ENCODE assay signal across 24 mouse cellular contexts in the genomic region with DNA sequence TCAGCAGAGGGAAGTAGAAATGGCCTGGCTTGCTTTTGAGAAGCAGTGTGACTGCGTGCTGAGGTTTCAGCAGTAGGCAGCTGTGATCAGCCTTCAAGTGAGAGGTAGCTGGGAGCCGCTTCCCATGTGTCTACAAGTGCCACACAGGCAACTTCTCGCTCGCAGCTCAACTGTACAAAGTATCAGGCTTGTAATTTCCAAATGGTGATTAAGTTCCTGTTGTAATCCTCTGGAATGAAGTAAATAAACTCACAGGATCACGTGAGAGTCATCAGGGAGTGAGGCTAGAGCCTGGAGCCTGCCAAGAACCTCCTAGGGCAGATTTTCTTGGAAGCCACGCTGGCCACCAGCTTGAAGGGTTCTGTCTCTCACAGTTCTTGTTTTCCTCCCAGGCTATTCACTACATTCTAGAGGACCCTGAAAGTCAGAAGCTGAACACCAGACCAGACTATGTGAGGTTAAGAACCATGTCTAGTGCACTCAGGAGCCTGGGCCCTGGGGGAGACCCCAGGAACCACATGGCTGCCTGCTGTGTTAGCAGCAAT. TPM values are rescaled to one million over a fixed set of nuclear protein-coding genes. Genes with fewer than 3 reads are reported as not detected.
DNase-seq lines count a peak whose midpoint lies in the region; TF ChIP-seq lines count a peak whose summit lies in the region.
"Not testable (repeated sequence)": the region's sequence is repeated elsewhere in the genome, so short reads cannot be mapped to it uniquely, and the experiment has no call there.
"Had no signal": no experiment of that assay in that cellular context is flagged by ENCODE, and none has a peak within 500 bp of the region (broad histone marks: within the 10 kb centered on the region; RNA-seq: fewer than 3 reads in every experiment).

No protein-coding gene starts in this region.

- DNase-seq in 3134 (ENCODE audit: extremely low read depth, insufficient read length, low spot score), result peak; percentile 12
- peak; percentile 5 for DNase-seq in adrenal gland, adult 2 months
- DNase-seq in gastrocnemius, postnatal 10 days, result peak; percentile 3
- peak; percentile 18 to 28 for DNase-seq in heart, adult 2 months
- DNase-seq in heart, postnatal 10 days, result peak; percentile 9 to 10
- DNase-seq in kidney, adult 8-10 months, result peak; percentile 23 to 25
- DNase-seq in lung, adult 2 months, result peak; percentile 19
- DNase-seq in lung, postnatal 10 days, result peak; percentile 8

- not testable (repeated sequence) for H3K4me3 ChIP-seq in heart, adult 2 months; lung, adult 2 months (replicated peaks; ENCODE audit: extremely low read depth, low read depth, low read length)

- not testable (repeated sequence) for H3K9ac ChIP-seq in heart, adult 2 months (ENCODE audit: low read depth, low read length)

- intact Hi-C loops in heart, adult 2 months (cut with DNase I); heart, postnatal 10 days (cut with DNase I): not testable (repeated sequence)

- not testable (repeated sequence) for H3K4me1 ChIP-seq in heart, adult 2 months (ENCODE audit: control insufficient read depth, insufficient read depth, low read length); lung, adult 2 months (ENCODE audit: control insufficient read depth, insufficient read depth, low read length)

- TF ChIP-seq EP300 in heart, adult 2 months (IDR thresholded peaks at IDR 0.05; ENCODE audit: insufficient read depth, low read depth, low read length), result not testable (repeated sequence)

- TF ChIP-seq CTCF in heart, adult 2 months (IDR thresholded peaks at IDR 0.05); lung, adult 2 months (IDR thresholded peaks at IDR 0.05; ENCODE audit: insufficient read depth, low read length): not testable (repeated sequence)

- not testable (repeated sequence) for H3K27ac ChIP-seq in heart, adult 2 months

- not testable (repeated sequence) for H3K36me3 ChIP-seq in heart, adult 2 months (ENCODE audit: control insufficient read depth, insufficient read depth, low read length)

- not testable (repeated sequence) for H3K27me3 ChIP-seq in heart, adult 2 months (ENCODE audit: control insufficient read depth, insufficient read depth, low read length)

- 17% methylated on average over 3 of the region's 6 CpGs for WGBS in heart, adult 2 months
- WGBS in lung, adult 2 months, result 28% methylated on average over 4 of the region's 6 CpGs

- TF ChIP-seq POLR2A in heart, adult 2 months (IDR thresholded peaks at IDR 0.05; ENCODE audit: insufficient read depth, low read depth, low read length); lung, adult 2 months (IDR thresholded peaks at IDR 0.05; ENCODE audit: borderline replicate concordance, extremely low read depth, low read depth, low read length): not testable (repeated sequence)

- not testable (repeated sequence) for H3K79me2 ChIP-seq in heart, adult 2 months (replicated peaks; ENCODE audit: control insufficient read depth, insufficient read depth, low read length)

RNA-seq across cellular contexts. Expression of a gene that starts 9.8 kb away (rescaled TPM):
- total RNA-seq in adrenal gland, adult 2 months (2021), result under 1 TPM in 1 of 2 experiments, not detected in 1; 0.66 TPM
- polyA plus RNA-seq in adrenal gland, adult 2 months (2012; rRNA removed), result 0.21 and 0.56 TPM in 2 replicates
- total RNA-seq in gastrocnemius, postnatal 10 days (2021), result under 1 TPM; 0.25 to 0.26 TPM
- total RNA-seq in heart, adult 2 months (2021), result not detected
- 0.64 and 2.7 TPM in 2 replicates for polyA plus RNA-seq in heart, adult 2 months (2012; rRNA removed)
- total RNA-seq in heart, postnatal 10 days (2021), result under 1 TPM in 1 of 2 experiments, not detected in 1; 0.36 TPM
- 3.6 and 5.2 TPM in 2 replicates for polyA plus RNA-seq in lung, adult 2 months (2012; rRNA removed)
- total RNA-seq: adrenal gland, postnatal 10 days; common myeloid progenitor, adult 5-6 weeks; MEL had no signal
- polyA plus RNA-seq: brain, embryonic 14.5 days; C2C12; embryonic facial prominence, embryonic 11.5 days; embryonic facial prominence, embryonic 15.5 days; erythroblast, embryonic 14.5 days; heart, embryonic 14.5 days; intestine, embryonic 15.5 days had no signal

RNA-seq across cellular contexts. Expression of a gene that starts 42.8 kb away (rescaled TPM):
- 1 to 10 TPM; 2.6 to 5.0 TPM for total RNA-seq in adrenal gland, adult 2 months (2021)
- polyA plus RNA-seq in adrenal gland, adult 2 months (2012; rRNA removed), result 1.6 and 1.7 TPM in 2 replicates
- under 1 TPM; 0.25 to 0.38 TPM for total RNA-seq in gastrocnemius, postnatal 10 days (2021)
- total RNA-seq in heart, adult 2 months (2021), result under 1 TPM in 1 of 2 experiments, not detected in 1; 0.13 TPM
- 0.47 and 0.62 TPM in 2 replicates for polyA plus RNA-seq in heart, adult 2 months (2012; rRNA removed)
- under 1 TPM in 1 of 2 experiments, not detected in 1; 0.22 TPM for total RNA-seq in heart, postnatal 10 days (2021)
- polyA plus RNA-seq in lung, adult 2 months (2012; rRNA removed), result 6.3 and 7.9 TPM in 2 replicates
- total RNA-seq: common myeloid progenitor, adult 5-6 weeks; gastrocnemius, postnatal 36 days; heart, postnatal 25 days; MEL had no signal
- polyA plus RNA-seq: brain, embryonic 14.5 days; C2C12; embryonic facial prominence, embryonic 11.5 days; embryonic facial prominence, embryonic 15.5 days; erythroblast, embryonic 14.5 days; forebrain, embryonic 11.5 days; forebrain, embryonic 15.5 days; heart, embryonic 10.5 days; heart, embryonic 14.5 days; hindbrain, embryonic 10.5 days; intestine, embryonic 15.5 days had no signal
